Mouse (Mus musculus) cortical plate, adult 2 months (tissue): ENCODE data around the gene Neurl2.

Source experiments
- CTCF ChIP-seq: fragments of 200-500 bp; IDR thresholded peaks from 2 replicates; pipeline ENCODE4 v1.5.1; 2011; ENCODE audit warnings: mild to moderate bottlenecking, control low read depth, low read length; ENCODE audit not compliant: insufficient read depth; ENCODE audit errors: extremely low read depth
- POLR2A ChIP-seq: fragments of 200-500 bp; IDR thresholded peaks from 2 replicates; pipeline ENCODE4 v1.6.1; 2011; ENCODE audit warnings: mild to moderate bottlenecking, low read length, control low read depth; ENCODE audit not compliant: insufficient read depth; ENCODE audit errors: extremely low read depth

- TF ChIP-seq POLR2A (no peak), CTCF (no peak)
These were observed 29.1 kb upstream of the Neurl2 start for GRCm38 (mm10) chr2:164862179-164862861.
